Mouse (Mus musculus): ENCODE results near the gene Cdan1. TPM values are rescaled to one million over a fixed set of nuclear protein-coding genes. Genes with fewer than 3 reads are reported as not detected.

Cdan1 gene
- polyA plus RNA-seq (2012; rRNA removed): 44.9 and 51.4 TPM in 2 replicates

DNA sequence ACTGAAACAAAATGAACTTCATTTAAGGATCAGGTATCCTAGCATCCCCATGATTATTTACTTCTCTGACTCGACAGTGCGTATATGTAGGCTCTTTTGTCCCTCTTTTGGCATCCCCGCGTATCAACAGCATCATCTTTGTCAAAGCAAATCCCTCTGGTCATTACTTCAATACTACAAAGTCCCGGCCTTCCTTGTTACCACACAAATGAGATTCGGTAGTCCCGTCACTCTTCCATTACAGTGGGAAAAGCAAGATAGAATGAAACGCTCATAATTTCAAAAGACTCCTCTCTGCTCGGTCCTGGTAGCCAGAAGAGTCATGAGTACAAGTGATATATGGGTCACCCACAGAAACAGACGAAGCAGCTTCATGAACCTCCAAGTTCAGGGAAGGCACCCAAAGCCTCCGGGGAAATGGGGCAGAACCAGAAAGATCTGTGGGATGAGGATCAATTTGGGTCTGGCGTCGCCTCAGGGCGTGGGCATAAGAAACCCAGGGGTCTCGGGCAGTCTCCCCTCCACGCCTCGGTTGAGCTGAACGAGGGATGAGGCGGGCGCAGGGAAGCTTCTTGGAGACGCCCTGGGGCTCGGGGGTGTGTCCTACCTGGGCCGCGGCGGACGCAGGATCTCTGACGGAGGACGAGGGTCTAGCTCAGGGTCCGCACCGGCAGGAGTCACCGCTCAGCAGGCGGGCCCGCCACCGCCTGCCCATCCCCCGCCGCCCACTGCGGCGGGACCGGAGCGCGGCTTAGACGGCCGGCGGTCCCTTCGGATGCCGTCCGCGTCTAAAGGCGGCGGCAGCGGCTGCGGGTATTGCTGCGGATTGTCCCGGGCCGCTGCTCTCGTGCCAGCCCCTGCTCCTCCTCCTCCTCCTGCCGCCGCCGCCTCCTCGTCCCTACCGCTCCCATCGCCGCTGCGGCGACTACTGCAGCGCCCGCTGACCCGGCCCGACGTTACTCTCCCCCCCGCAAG lies at the start of gene Cdan1:
Gene Cdan1 (minus strand): TSS at position 680 of the 975 bp plus-strand sequence.
- Histone ChIP-seq H3K4me3 (ENCODE audit: control insufficient read depth, low read depth, low read length) (peak within 1 kb of the TSS; percentile 91), H3K27me3 (ENCODE audit: control insufficient read depth, insufficient read depth, low read length) (no peaks in the 10 kb centered on the region), H3K27ac (ENCODE audit: control insufficient read depth, insufficient read depth, low read depth, low read length) (peak within 1 kb of the TSS; percentile 94), H3K36me3 (ENCODE audit: control insufficient read depth, insufficient read depth, low read length) (no peaks in the 10 kb centered on the region; the same call in 1 of the 2 replicates), H3K4me1 (ENCODE audit: control insufficient read depth, insufficient read depth, low read length) (no peaks in the 10 kb centered on the region)
- TF ChIP-seq POLR2A (IDR thresholded peaks at IDR 0.05; ENCODE audit: control insufficient read depth, low read depth, low read length) (no peak; the same call in 1 of the 2 replicates), CTCF (IDR thresholded peaks at IDR 0.05; ENCODE audit: control insufficient read depth, insufficient read depth, insufficient replicate concordance, low read depth, low read length) (no peak)

DNA sequence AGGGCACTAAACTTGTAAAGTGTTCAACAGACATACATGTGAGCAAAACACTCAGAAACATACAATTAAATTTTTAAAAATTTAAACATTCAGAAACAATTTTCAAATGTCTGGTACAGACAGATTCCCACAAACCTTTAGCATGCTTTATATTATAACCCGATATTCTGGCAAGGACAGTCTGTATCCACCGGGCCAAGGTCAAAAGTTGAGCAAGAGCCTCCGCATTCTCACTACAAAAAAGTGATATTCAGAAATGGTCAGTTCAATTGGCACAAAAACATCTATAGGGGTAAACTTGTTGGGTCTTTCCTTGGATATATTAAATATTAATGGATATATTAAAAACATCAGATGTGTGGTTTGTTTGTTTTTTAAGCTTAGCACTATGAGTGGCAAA lies 46.4 kb upstream of the Cdan1 start:
- H3K36me3 ChIP-seq (ENCODE audit: control insufficient read depth, insufficient read depth, low read length): no peaks in the 10 kb centered on the region; the same call in 1 of the 2 replicates

DNA sequence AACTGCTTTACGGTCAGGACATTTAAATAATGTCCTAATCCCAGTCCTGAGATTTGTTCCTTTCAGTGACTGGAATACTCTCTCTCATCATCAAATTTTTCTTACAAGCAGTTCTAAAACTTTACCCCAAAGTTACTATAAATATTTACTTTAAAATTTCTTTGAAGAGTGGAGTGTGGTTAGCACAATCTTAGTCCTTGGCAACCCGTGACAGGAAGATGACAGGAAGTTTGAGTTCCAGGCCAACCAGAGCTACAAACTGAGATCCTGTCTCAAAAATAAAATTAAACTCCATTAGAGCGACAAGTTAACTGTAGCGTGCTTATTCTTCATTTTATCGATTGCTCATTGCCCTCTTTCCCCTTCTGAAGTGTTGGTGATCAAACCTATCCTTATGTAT lies 37.7 kb upstream of the Cdan1 start:
- Histone ChIP-seq H3K4me3 (ENCODE audit: control insufficient read depth, low read depth, low read length) (no peak overlapping the region), H3K27me3 (ENCODE audit: control insufficient read depth, insufficient read depth, low read length) (no peaks in the 10 kb centered on the region), H3K27ac (ENCODE audit: control insufficient read depth, insufficient read depth, low read depth, low read length) (no peak overlapping the region), H3K36me3 (ENCODE audit: control insufficient read depth, insufficient read depth, low read length) (no peaks in the 10 kb centered on the region), H3K4me1 (ENCODE audit: control insufficient read depth, insufficient read depth, low read length) (no peaks in the 10 kb centered on the region)
- no peak for TF ChIP-seq POLR2A (IDR thresholded peaks at IDR 0.05; ENCODE audit: control insufficient read depth, low read depth, low read length)
- no peak for TF ChIP-seq CTCF (IDR thresholded peaks at IDR 0.05; ENCODE audit: control insufficient read depth, insufficient read depth, insufficient replicate concordance, low read depth, low read length)

More for the DNA sequence above, 46.4 kb upstream of the Cdan1 start:
- Histone ChIP-seq H3K27me3 (ENCODE audit: control insufficient read depth, insufficient read depth, low read length) (no peaks in the 10 kb centered on the region), H3K4me3 (ENCODE audit: control insufficient read depth, low read depth, low read length) (no peak overlapping the region), H3K4me1 (ENCODE audit: control insufficient read depth, insufficient read depth, low read length) (no peaks in the 10 kb centered on the region), H3K27ac (ENCODE audit: control insufficient read depth, insufficient read depth, low read depth, low read length) (no peak overlapping the region)
- no peak for TF ChIP-seq POLR2A (IDR thresholded peaks at IDR 0.05; ENCODE audit: control insufficient read depth, low read depth, low read length)
- no peak for TF ChIP-seq CTCF (IDR thresholded peaks at IDR 0.05; ENCODE audit: control insufficient read depth, insufficient read depth, insufficient replicate concordance, low read depth, low read length)

DNA sequence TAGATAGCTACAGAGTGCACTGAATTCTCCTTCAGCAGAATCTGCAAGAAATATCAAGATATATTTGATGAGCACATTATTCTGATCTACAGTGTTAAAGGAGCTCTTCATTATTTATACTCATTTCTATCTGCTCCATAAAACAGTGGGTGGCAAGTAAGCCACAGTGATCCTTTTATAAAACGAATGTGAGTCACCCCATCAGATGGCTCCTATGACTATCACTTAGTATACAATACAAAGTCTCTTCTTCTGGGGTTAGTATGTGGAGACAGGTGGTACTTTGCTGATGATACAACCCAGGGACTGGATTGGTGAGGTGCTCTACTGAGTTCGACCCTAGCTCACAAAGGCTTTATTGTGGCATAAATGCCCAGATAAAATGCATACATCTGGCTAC lies 23.3 kb upstream of the Cdan1 start:
- no peaks in the 10 kb centered on the region; the same call in 1 of the 2 replicates for H3K36me3 ChIP-seq (ENCODE audit: control insufficient read depth, insufficient read depth, low read length)
- H3K27me3 ChIP-seq (ENCODE audit: control insufficient read depth, insufficient read depth, low read length): no peaks in the 10 kb centered on the region
- no peak for TF ChIP-seq POLR2A (IDR thresholded peaks at IDR 0.05; ENCODE audit: control insufficient read depth, low read depth, low read length)
- TF ChIP-seq CTCF (IDR thresholded peaks at IDR 0.05; ENCODE audit: control insufficient read depth, insufficient read depth, insufficient replicate concordance, low read depth, low read length): no peak

DNA sequence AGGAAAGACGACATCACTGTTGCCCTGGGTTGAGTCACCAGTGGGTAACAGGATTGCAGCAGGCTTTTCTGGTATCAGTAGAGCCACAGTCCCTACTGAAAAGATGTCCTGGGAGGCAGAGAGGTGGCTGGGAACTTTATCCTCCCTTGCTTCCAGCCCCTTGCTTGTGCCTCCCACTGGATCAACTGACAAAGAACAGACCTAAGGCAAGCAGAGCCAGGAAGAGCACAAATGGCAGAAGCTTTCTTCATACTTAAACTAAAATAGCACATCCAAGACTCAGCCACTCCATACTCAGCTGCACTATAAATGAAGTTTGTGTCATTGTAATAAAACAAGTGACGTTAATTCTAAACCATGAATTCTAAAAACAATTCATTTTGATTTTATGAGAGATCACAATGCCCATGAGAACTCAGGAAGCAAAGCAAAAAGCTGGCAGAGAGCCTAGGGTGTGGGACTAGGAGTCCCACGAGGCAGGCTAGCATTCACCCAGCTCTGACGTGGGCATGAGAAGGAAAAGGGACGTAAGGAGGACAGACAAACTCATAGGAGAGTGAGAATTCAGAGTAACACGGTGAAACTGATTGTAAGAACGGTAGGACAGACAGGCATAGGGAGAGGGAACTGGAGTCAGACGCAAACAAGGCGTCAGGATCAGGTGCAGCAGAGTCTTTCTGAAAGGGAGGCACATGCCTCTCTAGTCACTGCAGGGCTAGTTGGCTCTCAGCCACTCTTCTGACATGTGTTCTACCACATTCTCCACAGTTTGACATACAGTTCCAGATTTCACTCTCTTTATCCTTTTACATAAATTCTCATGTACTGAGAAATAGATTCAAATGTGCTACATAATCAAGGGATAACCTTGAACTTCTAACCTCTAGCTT lies 21.8 kb upstream of the Cdan1 start:
- Histone ChIP-seq H3K27ac (ENCODE audit: control insufficient read depth, insufficient read depth, low read depth, low read length) (peak overlapping the region; percentile 37), H3K4me1 (ENCODE audit: control insufficient read depth, insufficient read depth, low read length) (no peaks in the 10 kb centered on the region), H3K36me3 (ENCODE audit: control insufficient read depth, insufficient read depth, low read length) (no peaks in the 10 kb centered on the region; the same call in 1 of the 2 replicates), H3K4me3 (ENCODE audit: control insufficient read depth, low read depth, low read length) (no peak overlapping the region), H3K27me3 (ENCODE audit: control insufficient read depth, insufficient read depth, low read length) (no peaks in the 10 kb centered on the region)
- TF ChIP-seq CTCF (IDR thresholded peaks at IDR 0.05; ENCODE audit: control insufficient read depth, insufficient read depth, insufficient replicate concordance, low read depth, low read length) (no peak), POLR2A (IDR thresholded peaks at IDR 0.05; ENCODE audit: control insufficient read depth, low read depth, low read length) (no peak)

More for the DNA sequence above, 23.3 kb upstream of the Cdan1 start:
- Histone ChIP-seq H3K27ac (ENCODE audit: control insufficient read depth, insufficient read depth, low read depth, low read length) (no peak overlapping the region), H3K4me1 (ENCODE audit: control insufficient read depth, insufficient read depth, low read length) (no peaks in the 10 kb centered on the region), H3K4me3 (ENCODE audit: control insufficient read depth, low read depth, low read length) (no peak overlapping the region)

DNA sequence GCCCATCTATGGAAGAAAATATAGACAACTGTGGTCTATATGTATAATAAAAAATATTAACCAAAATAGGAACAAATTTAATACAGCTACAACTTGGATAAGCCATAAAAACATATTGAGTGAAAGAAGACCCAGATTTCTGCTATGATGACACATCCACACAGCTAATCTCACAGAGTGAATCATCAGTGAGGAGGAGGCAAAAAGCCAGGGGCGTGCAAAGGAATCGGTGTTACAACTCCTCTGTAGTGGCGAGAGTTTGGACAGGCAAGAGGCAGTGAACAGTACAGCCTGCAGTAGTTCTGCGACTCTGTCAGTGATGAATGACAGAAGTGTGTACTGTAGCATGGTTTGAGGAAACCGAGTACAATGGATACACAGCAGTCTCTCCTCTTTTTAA lies 17.4 kb upstream of the Cdan1 start:
- Histone ChIP-seq H3K4me1 (ENCODE audit: control insufficient read depth, insufficient read depth, low read length) (no peaks in the 10 kb centered on the region), H3K4me3 (ENCODE audit: control insufficient read depth, low read depth, low read length) (no peak overlapping the region), H3K27ac (ENCODE audit: control insufficient read depth, insufficient read depth, low read depth, low read length) (no peak overlapping the region), H3K27me3 (ENCODE audit: control insufficient read depth, insufficient read depth, low read length) (no peaks in the 10 kb centered on the region), H3K36me3 (ENCODE audit: control insufficient read depth, insufficient read depth, low read length) (no peaks in the 10 kb centered on the region)
- TF ChIP-seq POLR2A (IDR thresholded peaks at IDR 0.05; ENCODE audit: control insufficient read depth, low read depth, low read length) (no peak), CTCF (IDR thresholded peaks at IDR 0.05; ENCODE audit: control insufficient read depth, insufficient read depth, insufficient replicate concordance, low read depth, low read length) (no peak)
